Mouse (Mus musculus) naive thymus-derived CD4-positive, alpha-beta T cell, adult 2 months (primary cell): ENCODE measurements at regions not wholly inside any gene's neighbourhood (a gene's known extent, or its start where the extent isn't known, plus 50 kb on each side); places are given as distances from the start of the nearest gene placed in this dataset.

ENCODE experiments used
- DNase-seq: peaks from one replicate; pipeline ENCODE4 v3.0.0-alpha.2; 2011; ENCODE audit warnings: low read depth

DNA sequence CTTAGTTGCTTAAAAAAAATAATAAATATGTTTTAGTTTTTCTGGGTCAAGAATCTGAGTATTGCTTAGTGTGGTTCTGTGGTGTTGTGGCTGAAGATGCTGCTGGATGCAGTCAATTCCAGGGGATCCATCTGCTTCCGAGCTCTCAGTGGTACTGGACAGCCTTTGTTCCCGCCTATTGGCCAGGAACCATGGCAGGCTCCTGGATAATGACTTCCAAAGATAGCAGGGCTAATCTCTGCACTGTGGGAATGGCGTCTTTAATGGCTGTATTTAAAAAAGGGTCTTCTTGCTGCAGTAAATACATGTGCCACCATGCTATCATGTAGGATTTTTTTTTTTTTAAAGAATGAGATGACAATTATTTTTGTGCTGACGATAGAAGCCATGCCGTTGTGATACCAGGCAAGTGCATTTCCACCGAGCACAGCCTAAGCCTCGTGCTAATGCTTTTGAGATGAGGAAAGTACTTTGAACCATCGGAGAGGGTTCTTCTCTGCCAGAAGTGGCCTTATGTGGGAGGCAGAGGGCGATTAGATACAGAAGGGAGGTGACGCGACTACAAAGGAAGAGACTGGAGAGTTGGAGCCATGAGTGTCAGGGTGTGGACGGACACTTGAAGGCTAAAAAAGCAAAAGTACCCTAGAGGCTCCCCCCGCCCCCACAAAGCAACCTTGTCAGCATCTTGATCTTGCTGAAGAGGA is 50.7 kb upstream of the Rgs8 start:
- DNase-seq, result no peak

- DNase-seq, result peak; percentile 5
Measured at GRCm38 (mm10) chr1:153602632-153602965, 50.2 kb upstream of the Rgs8 start.
